ENCODE assay signal across 9 mouse cellular contexts in genomic region chr5:16002431-16003063, GRCm38 (mm10).
DNase-seq lines count a peak whose midpoint lies in the region; ATAC-seq and TF ChIP-seq lines count a peak whose summit lies in the region.
"Had no signal": no experiment of that assay in that cellular context is flagged by ENCODE, and none has a peak within 500 bp of the region (broad histone marks: within the 10 kb centered on the region; RNA-seq: fewer than 3 reads in every experiment).

No protein-coding gene starts in this region.

- no peak for ATAC-seq in kidney, postnatal 0 days (replicated peaks; ENCODE audit: low FRiP score, low read depth)
- peak; percentile 56; the same call in 1 of the 2 replicates for ATAC-seq in hindbrain, embryonic 14.5 days (ENCODE audit: low FRiP score)
- peak; percentile 86 for ATAC-seq in neural tube, embryonic 11.5 days (ENCODE audit: insufficient read depth, low FRiP score, low TSS enrichment)
- no peak for ATAC-seq in liver, postnatal 0 days

- H3K4me3 ChIP-seq in kidney, postnatal 0 days (replicated peaks; ENCODE audit: low read depth, low read length) = no peak overlapping the region
- no peak overlapping the region for H3K4me3 ChIP-seq in embryonic facial prominence, embryonic 10.5 days
- no peak overlapping the region for H3K4me3 ChIP-seq in hindbrain, embryonic 14.5 days (replicated peaks; ENCODE audit: low read length)
- H3K4me3 ChIP-seq in neural tube, embryonic 11.5 days (ENCODE audit: low read depth, low read length) = no peak overlapping the region
- no peak overlapping the region for H3K4me3 ChIP-seq in liver, postnatal 0 days (ENCODE audit: low read depth, low read length)
- H3K4me3 ChIP-seq: limb, embryonic 15.5 days had no signal

- intact Hi-C loops in left cerebral cortex, postnatal 14 days (cut with DNase I) = loop anchor here (5.0 kb wide), 1 partner anchor 65 kb away; no protein-coding TSS in a partner anchor

- DNase-seq in kidney, postnatal 0 days (ENCODE audit: low spot score) = peak; percentile 60
- no peak for DNase-seq in kidney, adult 8-10 months
- DNase-seq in embryonic facial prominence, embryonic 10.5 days (ENCODE audit: low spot score) = peak; percentile 23
- peak; percentile 55 for DNase-seq in hindbrain, embryonic 14.5 days (ENCODE audit: low spot score)
- peak; percentile 64 for DNase-seq in neural tube, embryonic 11.5 days (ENCODE audit: low spot score)
- DNase-seq in liver, postnatal 0 days = no peak
- no peak for DNase-seq in left cerebral cortex, postnatal 14 days (ENCODE audit: low spot score in 2 of 2)
- DNase-seq in adipocyte (ENCODE audit: low spot score) = no peak

- WGBS in kidney, postnatal 0 days = 13% methylated on average over 9 of the region's 9 CpGs
- WGBS in embryonic facial prominence, embryonic 10.5 days = 31% methylated on average over 9 of the region's 9 CpGs
- WGBS in hindbrain, embryonic 14.5 days = 7% methylated on average over 9 of the region's 9 CpGs
- 4% methylated on average over 9 of the region's 9 CpGs for WGBS in neural tube, embryonic 11.5 days
- 38% methylated on average over 9 of the region's 9 CpGs for WGBS in liver, postnatal 0 days (ENCODE audit: insufficient replicate concordance)

- H3K27ac ChIP-seq in kidney, postnatal 0 days = peak overlapping the region; percentile 42; the same call in 1 of the 2 replicates
- peak overlapping the region; percentile 6; the same call in 1 of the 2 replicates for H3K27ac ChIP-seq in embryonic facial prominence, embryonic 10.5 days (replicated peaks)
- H3K27ac ChIP-seq in hindbrain, embryonic 14.5 days = peak overlapping the region; percentile 86
- H3K27ac ChIP-seq in neural tube, embryonic 11.5 days (ENCODE audit: low read depth, low read length) = peak overlapping the region; percentile 73
- H3K27ac ChIP-seq in liver, postnatal 0 days (ENCODE audit: low read depth) = no peak overlapping the region
- H3K27ac ChIP-seq: limb, embryonic 15.5 days had no signal

- TF ChIP-seq EP300 in liver, postnatal 0 days (IDR thresholded peaks at IDR 0.05; ENCODE audit: low read depth) = no peak

- H3K27me3 ChIP-seq in kidney, postnatal 0 days (ENCODE audit: insufficient read depth, low read length) = no peaks in the 10 kb centered on the region
- peaks cover 35% of the 10 kb centered on the region for H3K27me3 ChIP-seq in embryonic facial prominence, embryonic 10.5 days (replicated peaks; ENCODE audit: low read depth, poor library complexity, severe bottlenecking)
- H3K27me3 ChIP-seq in hindbrain, embryonic 14.5 days (ENCODE audit: control insufficient read depth, insufficient read depth, low read length) = peaks cover 28% of the 10 kb centered on the region
- peaks cover 34% of the 10 kb centered on the region for H3K27me3 ChIP-seq in neural tube, embryonic 11.5 days (ENCODE audit: control insufficient read depth, insufficient read depth, low read length)
- no peaks in the 10 kb centered on the region for H3K27me3 ChIP-seq in liver, postnatal 0 days (ENCODE audit: insufficient read depth, low read length)
- H3K27me3 ChIP-seq: limb, embryonic 15.5 days had no signal

- no peaks in the 10 kb centered on the region for H3K9me3 ChIP-seq in kidney, postnatal 0 days (replicated peaks; ENCODE audit: low read length)
- no peaks in the 10 kb centered on the region for H3K9me3 ChIP-seq in embryonic facial prominence, embryonic 10.5 days
- H3K9me3 ChIP-seq in hindbrain, embryonic 14.5 days (ENCODE audit: control insufficient read depth, low read length) = no peaks in the 10 kb centered on the region
- H3K9me3 ChIP-seq in neural tube, embryonic 11.5 days (ENCODE audit: control insufficient read depth, low read length) = no peaks in the 10 kb centered on the region
- no peaks in the 10 kb centered on the region for H3K9me3 ChIP-seq in liver, postnatal 0 days (ENCODE audit: low read length)
- H3K9me3 ChIP-seq: limb, embryonic 15.5 days had no signal

- H3K36me3 ChIP-seq in kidney, postnatal 0 days (ENCODE audit: insufficient read depth, low read length) = no peaks in the 10 kb centered on the region
- H3K36me3 ChIP-seq in embryonic facial prominence, embryonic 10.5 days (replicated peaks) = no peaks in the 10 kb centered on the region
- no peaks in the 10 kb centered on the region for H3K36me3 ChIP-seq in hindbrain, embryonic 14.5 days (replicated peaks; ENCODE audit: control insufficient read depth, insufficient read depth)
- no peaks in the 10 kb centered on the region for H3K36me3 ChIP-seq in neural tube, embryonic 11.5 days (ENCODE audit: control insufficient read depth, insufficient read depth, low read length)
- H3K36me3 ChIP-seq in liver, postnatal 0 days (replicated peaks; ENCODE audit: insufficient read depth, low read length) = no peaks in the 10 kb centered on the region
- H3K36me3 ChIP-seq: limb, embryonic 15.5 days had no signal

- no peak overlapping the region for H3K9ac ChIP-seq in kidney, postnatal 0 days (ENCODE audit: low read depth, low read length)
- H3K9ac ChIP-seq in hindbrain, embryonic 14.5 days = peak overlapping the region; percentile 46
- H3K9ac ChIP-seq in neural tube, embryonic 11.5 days (ENCODE audit: low read length) = no peak overlapping the region
- no peak overlapping the region for H3K9ac ChIP-seq in liver, postnatal 0 days (replicated peaks)
- H3K9ac ChIP-seq: limb, embryonic 15.5 days had no signal

- peaks cover 7% of the 10 kb centered on the region; the same call in 1 of the 2 replicates for H3K4me1 ChIP-seq in kidney, postnatal 0 days (replicated peaks; ENCODE audit: insufficient read depth, low read length)
- peaks cover 17% of the 10 kb centered on the region for H3K4me1 ChIP-seq in embryonic facial prominence, embryonic 10.5 days
- H3K4me1 ChIP-seq in hindbrain, embryonic 14.5 days (replicated peaks; ENCODE audit: control insufficient read depth, insufficient read depth, low read length) = peaks cover 32% of the 10 kb centered on the region
- H3K4me1 ChIP-seq in neural tube, embryonic 11.5 days (ENCODE audit: control insufficient read depth, insufficient read depth, low read length) = peaks cover 4% of the 10 kb centered on the region; the same call in 1 of the 2 replicates
- H3K4me1 ChIP-seq in liver, postnatal 0 days (ENCODE audit: insufficient read depth) = no peaks in the 10 kb centered on the region
- H3K4me1 ChIP-seq: limb, embryonic 15.5 days had no signal

- TF ChIP-seq CTCF in kidney, postnatal 0 days (IDR thresholded peaks at IDR 0.05; ENCODE audit: low read depth) = no peak
- TF ChIP-seq CTCF in liver, postnatal 0 days (IDR thresholded peaks at IDR 0.05; ENCODE audit: low read depth) = no peak

- peak overlapping the region; percentile 10; the same call in 1 of the 2 replicates for H3K4me2 ChIP-seq in kidney, postnatal 0 days (ENCODE audit: low read length)
- H3K4me2 ChIP-seq in hindbrain, embryonic 14.5 days (replicated peaks) = peak overlapping the region; percentile 34
- H3K4me2 ChIP-seq in neural tube, embryonic 11.5 days (ENCODE audit: low read depth) = no peak overlapping the region
- H3K4me2 ChIP-seq in liver, postnatal 0 days (ENCODE audit: low read depth, low read length) = no peak overlapping the region
- H3K4me2 ChIP-seq: limb, embryonic 15.5 days had no signal

Comparison
In these comparisons a context has a peak if more than half of its experiments do, and no peak if none do; other contexts are left out.
1. DNase-seq: peak in kidney, postnatal 0 days (single experiment), embryonic facial prominence, embryonic 10.5 days (single experiment), hindbrain, embryonic 14.5 days (single experiment) and neural tube, embryonic 11.5 days (single experiment); none in kidney, adult 8-10 months (0 of 2), liver, postnatal 0 days (single experiment), left cerebral cortex, postnatal 14 days (0 of 2) and adipocyte (single experiment).
2. ATAC-seq: peak in hindbrain, embryonic 14.5 days (single experiment) and neural tube, embryonic 11.5 days (single experiment); none in kidney, postnatal 0 days (single experiment) and liver, postnatal 0 days (single experiment).
3. H3K4me2 ChIP-seq: peak in kidney, postnatal 0 days (single experiment) and hindbrain, embryonic 14.5 days (single experiment); none in neural tube, embryonic 11.5 days (single experiment) and liver, postnatal 0 days (single experiment).